10 mouse cellular contexts compared by ENCODE assay signal in genomic region chr2:142698650-142699049, GRCm38 (mm10).
DNase-seq lines count a peak whose midpoint lies in the region; ATAC-seq and TF ChIP-seq lines count a peak whose summit lies in the region.
"Had no signal": no experiment of that assay in that cellular context is flagged by ENCODE, and none has a peak within 500 bp of the region (broad histone marks: within the 10 kb centered on the region; RNA-seq: fewer than 3 reads in every experiment).

No protein-coding gene starts in this region.

- ATAC-seq in kidney, embryonic 15.5 days (replicated peaks; ENCODE audit: low FRiP score), result no peak
- ATAC-seq in monocyte, adult 5-6 weeks (replicated peaks; ENCODE audit: insufficient number of reproducible peaks, low FRiP score, low TSS enrichment, poor library complexity, severe bottlenecking), result no peak
- ATAC-seq in liver, embryonic 11.5 days (replicated peaks; ENCODE audit: low FRiP score), result no peak
- ATAC-seq: Patski had no signal

- no peaks in the 10 kb centered on the region for H3K9me3 ChIP-seq in kidney, embryonic 15.5 days (replicated peaks)
- no peaks in the 10 kb centered on the region for H3K9me3 ChIP-seq in liver, embryonic 11.5 days (ENCODE audit: control insufficient read depth, low read length)
- H3K9me3 ChIP-seq: embryonic facial prominence, embryonic 15.5 days; limb, embryonic 12.5 days had no signal

- no peak overlapping the region for H3K4me2 ChIP-seq in kidney, embryonic 15.5 days
- no peak overlapping the region for H3K4me2 ChIP-seq in liver, embryonic 11.5 days
- H3K4me2 ChIP-seq: embryonic facial prominence, embryonic 15.5 days; limb, embryonic 12.5 days had no signal

- H3K27me3 ChIP-seq in kidney, adult 2 months (replicated peaks; ENCODE audit: control insufficient read depth, insufficient read depth, low read length), result no peaks in the 10 kb centered on the region
- H3K27me3 ChIP-seq in kidney, embryonic 15.5 days, result no peaks in the 10 kb centered on the region
- H3K27me3 ChIP-seq in liver, embryonic 11.5 days (replicated peaks; ENCODE audit: control insufficient read depth, insufficient read depth, low read length), result no peaks in the 10 kb centered on the region
- H3K27me3 ChIP-seq: embryonic facial prominence, embryonic 15.5 days; limb, embryonic 12.5 days; Patski had no signal

- H3K36me3 ChIP-seq in kidney, adult 2 months (ENCODE audit: control insufficient read depth, insufficient read depth, low read length), result no peaks in the 10 kb centered on the region; the same call in 1 of the 2 replicates
- H3K36me3 ChIP-seq in kidney, embryonic 15.5 days, result peaks cover 10% of the 10 kb centered on the region; the same call in 1 of the 2 replicates
- H3K36me3 ChIP-seq in liver, embryonic 11.5 days (ENCODE audit: control insufficient read depth, insufficient read depth, low read length), result no peaks in the 10 kb centered on the region
- H3K36me3 ChIP-seq: embryonic facial prominence, embryonic 15.5 days had no signal

- no peak for TF ChIP-seq CTCF in kidney, adult 2 months (conservative IDR thresholded peaks at IDR 0.05; ENCODE audit: insufficient read depth, insufficient read length, low read depth, low read length)
- no peak for TF ChIP-seq CTCF in brain, embryonic 14.5 days (IDR thresholded peaks at IDR 0.05; ENCODE audit: borderline replicate concordance, extremely low read depth, insufficient read depth, insufficient read length)

- 22% methylated on average over 3 of the region's 3 CpGs for WGBS in kidney, adult 2 months
- 62% methylated on average over 3 of the region's 3 CpGs for WGBS in kidney, embryonic 15.5 days
- 80% methylated on average over 3 of the region's 3 CpGs for WGBS in liver, embryonic 11.5 days

- no peak for TF ChIP-seq POLR2A in kidney, adult 2 months (IDR thresholded peaks at IDR 0.05; ENCODE audit: low read depth, low read length)
- no peak for TF ChIP-seq POLR2A in brain, embryonic 14.5 days (IDR thresholded peaks at IDR 0.05; ENCODE audit: borderline replicate concordance, extremely low read depth, insufficient read depth, insufficient read length, poor library complexity, severe bottlenecking)

- no peak overlapping the region for H3K27ac ChIP-seq in kidney, adult 2 months (ENCODE audit: insufficient read depth, low read depth, low read length)
- no peak overlapping the region for H3K27ac ChIP-seq in kidney, embryonic 15.5 days
- H3K27ac ChIP-seq in liver, embryonic 11.5 days (ENCODE audit: low read depth, low read length), result no peak overlapping the region
- H3K27ac ChIP-seq: embryonic facial prominence, embryonic 15.5 days; limb, embryonic 12.5 days had no signal

- no peaks in the 10 kb centered on the region for H3K4me1 ChIP-seq in kidney, adult 2 months (ENCODE audit: control insufficient read depth, insufficient read depth, low read length)
- no peaks in the 10 kb centered on the region for H3K4me1 ChIP-seq in kidney, embryonic 15.5 days
- no peaks in the 10 kb centered on the region for H3K4me1 ChIP-seq in liver, embryonic 11.5 days (replicated peaks; ENCODE audit: control insufficient read depth, insufficient read depth, low read length)
- H3K4me1 ChIP-seq: embryonic facial prominence, embryonic 15.5 days had no signal

- no peak overlapping the region for H3K4me3 ChIP-seq in kidney, adult 2 months (ENCODE audit: insufficient read depth, low read depth, low read length)
- no peak overlapping the region for H3K4me3 ChIP-seq in kidney, embryonic 15.5 days (replicated peaks)
- no peak overlapping the region for H3K4me3 ChIP-seq in liver, embryonic 11.5 days (ENCODE audit: low read depth, low read length)
- H3K4me3 ChIP-seq: embryonic facial prominence, embryonic 15.5 days; limb, embryonic 12.5 days had no signal

- peak; percentile 44 for DNase-seq in kidney, adult 2 months
- peak; percentile 88 for DNase-seq in brain, embryonic 14.5 days (ENCODE audit: low read depth)
- peak; percentile 58 for DNase-seq in gastrocnemius, adult 18-20 months (ENCODE audit: low spot score)
- DNase-seq in layer of hippocampus, adult 8-10 months (ENCODE audit: low spot score in 2 of 2), result peak; percentile 58 to 59
- no peak for DNase-seq in liver, embryonic 11.5 days (ENCODE audit: low spot score)

- no peak overlapping the region for H3K9ac ChIP-seq in kidney, embryonic 15.5 days
- H3K9ac ChIP-seq in liver, embryonic 11.5 days (ENCODE audit: low read depth, low read length), result no peak overlapping the region
- H3K9ac ChIP-seq: embryonic facial prominence, embryonic 15.5 days; limb, embryonic 12.5 days had no signal
